Mouse (Mus musculus) heart, adult 2 months (tissue): ENCODE measurements around the gene Apopt1.
A peak's percentile ranks its signal among the peaks of the same experiment; 100 is the strongest.

Source experiments
- CTCF ChIP-seq: fragments of 200-600 bp; IDR thresholded peaks from 2 replicates; pipeline ENCODE4 v1.8.1; 2022; ENCODE audit warnings: antibody characterized with exemption, mild to moderate bottlenecking, moderate library complexity
- EP300 ChIP-seq: fragments of 200-500 bp; IDR thresholded peaks from 2 replicates; pipeline ENCODE4 v1.6.1; 2011; ENCODE audit warnings: low read depth, low read length, control low read depth; ENCODE audit not compliant: insufficient read depth
- POLR2A ChIP-seq: fragments of 200-500 bp; IDR thresholded peaks from 2 replicates; pipeline ENCODE4 v1.6.1; 2011; ENCODE audit warnings: mild to moderate bottlenecking, low read depth, low read length, control low read depth; ENCODE audit not compliant: insufficient read depth

GRCm38 (mm10) chr12:111704609-111705008 lies 8.5 kb upstream of the Apopt1 start:
- peak; percentile 79 for TF ChIP-seq POLR2A
- TF ChIP-seq EP300, result peak; percentile 55; the same call in 1 of the 2 replicates
- no peak for TF ChIP-seq CTCF
